Mouse (Mus musculus) yolk sac, embryonic 10.5 days (tissue): ENCODE measurements around the gene Chek2.

Source experiments
- DNase-seq: peaks from one replicate; pipeline ENCODE4 v3.0.0-alpha.2; 2017; ENCODE audit warnings: low spot score

Gene Chek2

GRCm38 (mm10) chr5:110900331-110900730 lies 60.6 kb downstream of the Chek2 start:
- no peak for DNase-seq

- DNase-seq, result no peak
These were observed 66.9 kb downstream of the Chek2 start for GRCm38 (mm10) chr5:110906708-110907107.

GRCm38 (mm10) chr5:110908879-110909278 lies 69.1 kb downstream of the Chek2 start:
- DNase-seq, result no peak

GRCm38 (mm10) chr5:110909955-110910589 lies 70.3 kb downstream of the Chek2 start:
- DNase-seq, result no peak

- DNase-seq, result no peak
These were observed 75.1 kb downstream of the Chek2 start for GRCm38 (mm10) chr5:110914859-110915258.

GRCm38 (mm10) chr5:110916241-110916640 lies 76.5 kb downstream of the Chek2 start:
- DNase-seq, result no peak

- DNase-seq, result no peak
These were observed 79.8 kb downstream of the Chek2 start for GRCm38 (mm10) chr5:110919541-110919940.

- no peak for DNase-seq
These were observed 83.6 kb downstream of the Chek2 start for GRCm38 (mm10) chr5:110923336-110923735.
